Mouse (Mus musculus): ENCODE results near the gene Wdr78. TPM values are rescaled to one million over a fixed set of nuclear protein-coding genes. Genes with fewer than 3 reads are reported as not detected.

Wdr78 gene
- 4.4 TPM for polyA plus RNA-seq (2017; shearing (Covaris generic))

DNA sequence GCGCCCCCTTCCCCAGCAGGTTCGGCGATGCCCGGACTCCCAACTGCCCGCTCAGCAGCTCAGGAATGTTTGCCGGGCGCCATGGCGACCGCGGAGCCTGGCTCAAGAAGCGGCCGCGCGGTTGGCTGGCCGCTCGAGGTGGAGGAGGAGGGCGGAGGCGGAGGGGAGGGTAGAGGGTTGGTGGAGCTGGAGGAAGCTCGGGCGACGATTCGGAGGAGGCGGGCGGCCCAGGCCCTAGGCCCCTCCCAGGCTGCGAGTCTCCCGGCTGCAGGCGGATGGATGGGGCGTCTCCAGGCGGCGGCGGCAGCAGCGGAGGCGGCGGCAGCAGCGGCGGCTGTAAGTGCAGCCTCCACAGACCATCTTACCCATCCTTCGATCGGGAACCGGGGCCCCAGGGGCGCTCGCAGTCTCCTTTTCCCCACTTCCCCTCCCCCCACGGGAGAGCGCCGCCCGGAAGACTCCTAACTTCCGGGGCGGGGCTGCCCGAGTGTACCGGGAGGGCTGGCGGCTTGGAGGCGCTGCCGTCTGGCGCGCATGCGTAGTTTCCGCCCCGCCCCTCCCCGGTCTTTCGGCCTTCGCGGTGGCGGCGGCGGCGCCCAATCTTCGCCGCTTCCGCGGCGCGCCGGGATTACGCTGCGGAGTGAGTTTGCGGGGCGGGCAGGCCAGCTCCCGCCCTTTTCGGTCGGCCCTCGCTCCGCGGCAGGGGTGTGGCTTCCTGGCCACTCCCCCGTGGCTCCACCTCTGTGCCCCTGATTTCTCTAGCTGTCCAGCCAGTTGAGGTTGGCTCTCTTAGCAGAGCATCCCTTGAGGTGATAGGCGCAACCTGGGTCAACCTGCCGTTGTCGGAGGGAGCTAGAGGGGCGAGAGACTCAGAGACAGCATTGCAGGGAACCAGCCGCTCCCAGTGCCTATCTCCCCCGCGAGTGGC, at the start of gene Wdr78, which contains the start of gene Mier1:
Gene Wdr78 (minus strand): TSS at position 372 of the 928 bp plus-strand sequence.
Gene Mier1 (plus strand): TSS at position 207 of the 928 bp plus-strand sequence.

DNA sequence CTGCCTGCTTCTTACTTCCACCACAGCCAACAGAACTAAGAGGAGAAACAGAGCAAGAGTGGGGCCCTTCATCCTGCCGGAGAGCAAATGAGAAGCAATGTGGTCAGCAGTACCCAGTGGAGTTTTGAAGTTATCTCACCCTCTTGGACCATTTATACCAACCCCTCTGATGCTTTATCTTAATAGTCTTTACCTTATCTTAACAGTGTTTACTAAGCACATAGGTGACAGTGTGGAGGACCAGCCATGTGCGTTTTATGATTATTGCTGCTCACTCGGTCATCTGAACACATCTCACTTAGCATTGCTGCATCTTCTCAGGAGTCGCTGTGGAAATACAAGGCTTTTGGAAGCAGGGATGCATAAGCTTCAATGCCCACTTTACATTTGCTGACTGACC, 87.7 kb downstream of the Wdr78 start, which contains the start of gene Insl5:
Gene Insl5 (minus strand): TSS at position 222 of the 400 bp plus-strand sequence.

Other genes starting within 250 kb of the Wdr78 start
- not detected for gene Tctex1d1, start 135.9 kb downstream of the Wdr78 start, polyA plus RNA-seq (2017; shearing (Covaris generic))
- gene Insl5, start 87.7 kb downstream of the Wdr78 start, polyA plus RNA-seq (2017; shearing (Covaris generic)), result not detected
- gene Mier1, start 165 bp downstream of the Wdr78 start, polyA plus RNA-seq (2017; shearing (Covaris generic)), result 82.8 TPM
- 34.7 TPM for gene Slc35d1, start 100.6 kb upstream of the Wdr78 start, polyA plus RNA-seq (2017; shearing (Covaris generic))
- gene 4921539E11Rik, start 176.3 kb upstream of the Wdr78 start, polyA plus RNA-seq (2017; shearing (Covaris generic)), result not detected
- 39.7 TPM for gene Oma1, start 199.3 kb upstream of the Wdr78 start, polyA plus RNA-seq (2017; shearing (Covaris generic))